Mouse (Mus musculus): ENCODE measurements around the gene Sec14l1. TPM values are rescaled to one million over a fixed set of nuclear protein-coding genes. Genes with fewer than 3 reads are reported as not detected.

Gene Sec14l1
- polyA plus RNA-seq, 1 experiment from 2014 or later: 18.0 TPM

GRCm38 (mm10) chr11:117130888-117131287, 15.9 kb downstream of the Sec14l1 start:
- no peak overlapping the region for H3K9ac ChIP-seq
- no peak overlapping the region for H3K4me3 ChIP-seq (replicated peaks)
- 85% methylated on average over 5 of the region's 5 CpGs for WGBS (ENCODE audit: insufficient replicate concordance)
- ATAC-seq (ENCODE audit: insufficient read depth): no peak
- no peak overlapping the region for H3K4me2 ChIP-seq
- peaks cover 43% of the 10 kb centered on the region for H3K4me1 ChIP-seq (replicated peaks)
- H3K36me3 ChIP-seq (replicated peaks): 0 out of 2 replicates have a peak, but pooled peaks cover 4% of the 10 kb centered on the region
- no peaks in the 10 kb centered on the region for H3K9me3 ChIP-seq (replicated peaks)
- no peak overlapping the region for H3K27ac ChIP-seq (replicated peaks)
- no peaks in the 10 kb centered on the region for H3K27me3 ChIP-seq

DNA sequence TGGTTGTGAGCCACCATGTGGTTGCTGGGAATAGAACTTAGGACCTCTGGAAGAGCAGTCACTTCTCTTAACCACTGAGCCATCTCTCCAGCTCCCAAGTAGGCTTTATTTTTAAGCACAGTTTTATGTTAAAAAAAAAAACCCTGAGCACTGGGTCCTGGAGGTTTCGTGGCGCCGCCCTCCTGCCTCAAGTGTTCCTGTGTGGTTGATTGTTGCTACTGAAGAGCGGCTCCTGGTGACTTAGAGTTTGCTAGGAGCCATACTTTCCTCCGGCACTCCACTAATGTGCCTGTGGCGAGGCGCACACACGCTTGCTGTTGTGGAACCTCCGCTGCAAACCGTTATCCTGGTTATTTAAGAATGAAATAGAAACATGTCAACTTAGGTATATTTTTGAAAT, 16.5 kb downstream of the Sec14l1 start:
- no peak for ATAC-seq (ENCODE audit: insufficient read depth)
- Histone ChIP-seq H3K4me3 (replicated peaks) (no peak overlapping the region), H3K4me1 (replicated peaks) (peaks cover 48% of the 10 kb centered on the region), H3K27me3 (no peaks in the 10 kb centered on the region), H3K9me3 (replicated peaks) (no peaks in the 10 kb centered on the region), H3K9ac (no peak overlapping the region), H3K36me3 (replicated peaks) (0 out of 2 replicates have a peak, but pooled peaks cover 4% of the 10 kb centered on the region), H3K4me2 (no peak overlapping the region), H3K27ac (replicated peaks) (no peak overlapping the region)
- WGBS (ENCODE audit: insufficient replicate concordance): 84% methylated on average over 10 of the region's 10 CpGs

DNA sequence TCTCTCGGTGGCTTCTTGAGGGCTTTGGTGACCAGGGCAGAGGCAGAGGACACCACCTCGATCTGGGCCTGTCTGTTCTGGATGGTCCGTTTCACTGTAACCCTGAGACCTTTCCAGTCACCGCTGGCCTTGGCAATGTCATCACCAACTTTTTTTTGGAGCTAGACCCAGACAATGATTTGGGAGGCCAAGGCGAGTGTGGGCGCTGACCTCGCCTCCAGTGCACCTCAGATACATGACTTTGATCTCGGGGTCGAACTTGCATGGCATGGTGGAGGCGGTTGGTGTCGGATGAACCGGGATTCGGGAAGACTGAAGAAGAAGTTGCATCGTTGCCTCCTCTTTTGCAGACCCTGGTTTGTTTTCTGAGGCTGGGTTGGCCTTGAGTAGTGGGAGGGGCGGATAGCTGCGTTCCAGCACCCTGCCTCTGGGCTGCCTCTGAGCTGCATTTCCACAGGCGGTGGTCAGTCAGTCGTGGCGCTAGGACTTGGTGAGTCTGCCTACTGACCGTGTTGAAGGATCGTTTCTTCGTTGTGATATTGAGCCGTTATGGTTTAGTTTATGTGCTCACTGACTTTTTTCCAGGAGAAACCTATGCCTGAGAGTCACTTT, 19.9 kb downstream of the Sec14l1 start:
- WGBS (ENCODE audit: insufficient replicate concordance): 75% methylated on average over 23 of the region's 23 CpGs

GRCm38 (mm10) chr11:117135457-117136290, 20.7 kb downstream of the Sec14l1 start:
- H3K27me3 ChIP-seq: no peaks in the 10 kb centered on the region
- H3K4me1 ChIP-seq (replicated peaks): peaks cover 21% of the 10 kb centered on the region
- no peaks in the 10 kb centered on the region for H3K9me3 ChIP-seq (replicated peaks)
- H3K36me3 ChIP-seq (replicated peaks): no peaks in the 10 kb centered on the region
- ATAC-seq (ENCODE audit: insufficient read depth): no peak
- WGBS (ENCODE audit: insufficient replicate concordance): 42% methylated on average over 17 of the region's 17 CpGs
- no peak overlapping the region for H3K9ac ChIP-seq
- H3K4me3 ChIP-seq (replicated peaks): no peak overlapping the region
- no peak overlapping the region for H3K4me2 ChIP-seq
- H3K27ac ChIP-seq (replicated peaks): no peak overlapping the region

More for the DNA sequence above, 19.9 kb downstream of the Sec14l1 start:
- Histone ChIP-seq H3K4me3 (replicated peaks) (no peak overlapping the region), H3K9ac (no peak overlapping the region), H3K27me3 (no peaks in the 10 kb centered on the region), H3K4me1 (replicated peaks) (peaks cover 28% of the 10 kb centered on the region), H3K4me2 (no peak overlapping the region), H3K9me3 (replicated peaks) (no peaks in the 10 kb centered on the region), H3K27ac (replicated peaks) (no peak overlapping the region), H3K36me3 (replicated peaks) (no peaks in the 10 kb centered on the region)
- no peak for ATAC-seq (ENCODE audit: insufficient read depth)

DNA sequence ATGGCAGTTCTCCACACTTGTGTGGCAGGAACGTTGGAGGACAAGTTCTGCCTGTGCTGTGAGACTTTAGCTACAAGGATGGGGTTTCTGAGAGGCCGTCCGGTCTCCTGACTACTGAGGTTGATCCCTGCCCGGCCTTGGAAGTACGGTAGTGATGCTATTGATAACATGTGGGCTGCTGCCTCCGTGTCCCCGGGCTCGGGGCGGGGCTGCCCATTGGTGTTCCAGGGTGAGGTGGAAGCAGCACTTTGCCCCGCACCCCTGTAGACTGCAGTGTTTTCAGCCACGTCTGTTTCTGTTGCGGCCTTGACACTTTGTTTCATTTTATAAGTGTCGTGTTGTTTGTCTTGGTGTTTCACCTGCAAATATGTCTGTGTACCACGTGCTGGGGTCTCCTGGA, 21.9 kb downstream of the Sec14l1 start:
- H3K9me3 ChIP-seq (replicated peaks): no peaks in the 10 kb centered on the region
- H3K4me2 ChIP-seq: no peak overlapping the region
- H3K36me3 ChIP-seq (replicated peaks): peaks cover 9% of the 10 kb centered on the region
- H3K27ac ChIP-seq (replicated peaks): no peak overlapping the region
- H3K9ac ChIP-seq: no peak overlapping the region
- ATAC-seq (ENCODE audit: insufficient read depth): no peak
- H3K27me3 ChIP-seq: no peaks in the 10 kb centered on the region
- no peak overlapping the region for H3K4me3 ChIP-seq (replicated peaks)
- 56% methylated on average over 14 of the region's 14 CpGs for WGBS (ENCODE audit: insufficient replicate concordance)
- peaks cover 21% of the 10 kb centered on the region for H3K4me1 ChIP-seq (replicated peaks)

- no peak overlapping the region for H3K9ac ChIP-seq
- no peak overlapping the region for H3K4me2 ChIP-seq
- H3K27ac ChIP-seq (replicated peaks): no peak overlapping the region
- 84% methylated on average over 9 of the region's 9 CpGs for WGBS (ENCODE audit: insufficient replicate concordance)
- peaks cover 21% of the 10 kb centered on the region for H3K4me1 ChIP-seq (replicated peaks)
- no peak overlapping the region for H3K4me3 ChIP-seq (replicated peaks)
- H3K27me3 ChIP-seq: no peaks in the 10 kb centered on the region
- ATAC-seq (ENCODE audit: insufficient read depth): no peak
- H3K36me3 ChIP-seq (replicated peaks): peaks cover 22% of the 10 kb centered on the region
- H3K9me3 ChIP-seq (replicated peaks): no peaks in the 10 kb centered on the region
Observed at GRCm38 (mm10) chr11:117138213-117138761, 23.3 kb downstream of the Sec14l1 start.

GRCm38 (mm10) chr11:117138795-117139463, 24.0 kb downstream of the Sec14l1 start:
- Histone ChIP-seq H3K27ac (replicated peaks) (no peak overlapping the region), H3K4me2 (no peak overlapping the region), H3K36me3 (replicated peaks) (peaks cover 28% of the 10 kb centered on the region), H3K4me1 (replicated peaks) (peaks cover 21% of the 10 kb centered on the region), H3K9ac (no peak overlapping the region), H3K9me3 (replicated peaks) (no peaks in the 10 kb centered on the region), H3K4me3 (replicated peaks) (no peak overlapping the region), H3K27me3 (no peaks in the 10 kb centered on the region)
- 51% methylated on average over 12 of the region's 12 CpGs for WGBS (ENCODE audit: insufficient replicate concordance)
- no peak for ATAC-seq (ENCODE audit: insufficient read depth)

GRCm38 (mm10) chr11:117141376-117142001, 26.5 kb downstream of the Sec14l1 start:
- H3K4me3 ChIP-seq (replicated peaks): no peak overlapping the region
- peaks cover 9% of the 10 kb centered on the region for H3K4me1 ChIP-seq (replicated peaks)
- 70% methylated on average over 18 of the region's 18 CpGs for WGBS (ENCODE audit: insufficient replicate concordance)
- no peak overlapping the region for H3K27ac ChIP-seq (replicated peaks)
- H3K27me3 ChIP-seq: no peaks in the 10 kb centered on the region
- ATAC-seq (ENCODE audit: insufficient read depth): no peak
- peaks cover 53% of the 10 kb centered on the region for H3K36me3 ChIP-seq (replicated peaks)
- no peak overlapping the region for H3K4me2 ChIP-seq
- H3K9me3 ChIP-seq (replicated peaks): no peaks in the 10 kb centered on the region
- no peak overlapping the region for H3K9ac ChIP-seq

DNA sequence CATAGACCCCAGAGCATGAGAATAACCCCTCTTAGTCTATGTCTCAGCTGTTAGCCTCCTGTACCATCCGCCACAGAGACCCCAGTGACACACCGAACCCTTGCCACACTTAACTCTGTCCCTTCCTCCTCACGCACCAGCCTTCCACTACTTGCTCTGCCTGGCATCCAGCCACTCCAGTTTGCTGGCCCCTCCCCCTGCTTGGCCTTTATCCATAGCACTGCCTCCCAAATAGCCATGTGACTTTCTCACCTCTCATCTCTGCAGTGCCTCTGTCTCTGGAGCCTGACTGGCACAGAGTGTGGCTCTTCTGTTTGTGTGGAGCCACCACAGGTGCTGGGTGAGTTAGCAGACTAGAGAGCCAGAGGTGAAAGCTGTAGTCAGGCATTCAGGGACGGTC, 27.5 kb downstream of the Sec14l1 start:
- WGBS (ENCODE audit: insufficient replicate concordance): 88% methylated on average over 4 of the region's 4 CpGs
- Histone ChIP-seq H3K27me3 (no peaks in the 10 kb centered on the region), H3K9me3 (replicated peaks) (no peaks in the 10 kb centered on the region), H3K9ac (no peak overlapping the region), H3K27ac (replicated peaks) (no peak overlapping the region), H3K36me3 (replicated peaks) (peaks cover 63% of the 10 kb centered on the region), H3K4me1 (replicated peaks) (peaks cover 7% of the 10 kb centered on the region; the same call in 1 of the 2 replicates), H3K4me2 (no peak overlapping the region), H3K4me3 (replicated peaks) (no peak overlapping the region)
- no peak for ATAC-seq (ENCODE audit: insufficient read depth)

GRCm38 (mm10) chr11:117145451-117146117, 30.6 kb downstream of the Sec14l1 start:
- Histone ChIP-seq H3K4me3 (replicated peaks) (no peak overlapping the region), H3K9me3 (replicated peaks) (no peaks in the 10 kb centered on the region), H3K4me2 (no peak overlapping the region), H3K27ac (replicated peaks) (no peak overlapping the region), H3K36me3 (replicated peaks) (peaks cover 94% of the 10 kb centered on the region), H3K27me3 (no peaks in the 10 kb centered on the region), H3K9ac (no peak overlapping the region), H3K4me1 (replicated peaks) (peaks cover 5% of the 10 kb centered on the region; the same call in 1 of the 2 replicates)
- ATAC-seq (ENCODE audit: insufficient read depth): no peak
- WGBS (ENCODE audit: insufficient replicate concordance): 88% methylated on average over 14 of the region's 14 CpGs
